Mouse (Mus musculus): ENCODE data around the gene Gpatch3.
A peak's percentile ranks its signal among the peaks of the same experiment; 100 is the strongest.

GRCm38 (mm10) chr4:133601721-133602218 lies 27.2 kb downstream of the Gpatch3 start, which contains the start of gene Sfn:
- no peak for TF ChIP-seq POLR2A (IDR thresholded peaks at IDR 0.05; ENCODE audit: extremely low read depth, insufficient read depth, low read length)
- peak; percentile 80 for TF ChIP-seq CTCF (IDR thresholded peaks at IDR 0.05; ENCODE audit: low read depth, low read length)
